11 mouse cellular contexts compared by ENCODE assay signal in the genomic region with DNA sequence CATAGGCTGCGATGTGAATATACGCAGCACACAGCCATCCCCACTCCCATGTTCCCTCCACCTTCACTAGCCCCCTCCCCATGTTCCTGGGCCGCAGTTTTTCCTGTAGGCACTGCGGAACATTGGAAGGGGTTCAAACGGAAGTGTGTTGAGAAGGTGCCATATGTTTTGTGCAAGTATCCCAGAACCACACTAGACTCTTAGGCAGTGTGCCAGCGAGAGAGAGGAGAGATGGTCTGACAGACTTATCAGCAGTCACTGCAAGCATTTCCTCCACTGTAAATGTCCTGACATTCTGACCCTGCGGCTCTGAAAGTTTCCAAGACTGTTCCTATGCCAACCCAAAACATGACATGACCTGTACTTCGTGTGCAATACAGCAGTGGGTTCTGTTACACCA.
DNase-seq lines count a peak whose midpoint lies in the region; ATAC-seq lines count a peak whose summit lies in the region.
"Had no signal": no experiment of that assay in that cellular context is flagged by ENCODE, and none has a peak within 500 bp of the region (broad histone marks: within the 10 kb centered on the region; RNA-seq: fewer than 3 reads in every experiment).

No protein-coding gene starts in this region.

- no peak overlapping the region for H3K9ac ChIP-seq in kidney, embryonic 14.5 days (ENCODE audit: low read depth, low read length)
- no peak overlapping the region for H3K9ac ChIP-seq in heart, embryonic 11.5 days (ENCODE audit: low read depth, low read length)
- H3K9ac ChIP-seq in lung, embryonic 16.5 days (ENCODE audit: low read length) = no peak overlapping the region
- H3K9ac ChIP-seq: hindbrain, embryonic 13.5 days; liver, embryonic 14.5 days had no signal

- no peaks in the 10 kb centered on the region for H3K9me3 ChIP-seq in kidney, embryonic 14.5 days (ENCODE audit: control insufficient read depth, low read length)
- H3K9me3 ChIP-seq in heart, embryonic 11.5 days (replicated peaks; ENCODE audit: control insufficient read depth, low read length) = no peaks in the 10 kb centered on the region
- no peaks in the 10 kb centered on the region for H3K9me3 ChIP-seq in lung, embryonic 16.5 days (ENCODE audit: control insufficient read depth, low read length)
- H3K9me3 ChIP-seq: hindbrain, embryonic 13.5 days had no signal

- intact Hi-C loops in heart, postnatal 10 days (cut with DNase I) = loop anchor here (5.0 kb wide), 1 partner anchor 102 kb away; no protein-coding TSS in a partner anchor

- H3K27ac ChIP-seq in kidney, embryonic 14.5 days (ENCODE audit: low read depth, low read length) = no peak overlapping the region
- H3K27ac ChIP-seq in heart, embryonic 11.5 days (ENCODE audit: low read depth, low read length) = no peak overlapping the region
- no peak overlapping the region for H3K27ac ChIP-seq in lung, embryonic 16.5 days (ENCODE audit: low read length)
- H3K27ac ChIP-seq: hindbrain, embryonic 13.5 days; liver, embryonic 14.5 days had no signal

- WGBS in kidney, embryonic 14.5 days = 71% methylated on average over 8 of the region's 8 CpGs
- whole genome bisulfite sequencing in heart, embryonic 11.5 days (ENCODE audit: insufficient replicate concordance) = 45% methylated on average over 8 of the region's 8 CpGs
- WGBS in lung, embryonic 16.5 days = 52% methylated on average over 8 of the region's 8 CpGs

- no peaks in the 10 kb centered on the region for H3K27me3 ChIP-seq in kidney, embryonic 14.5 days (ENCODE audit: control insufficient read depth, insufficient read depth, low read length)
- no peaks in the 10 kb centered on the region for H3K27me3 ChIP-seq in heart, embryonic 11.5 days (ENCODE audit: control insufficient read depth, insufficient read depth, low read length)
- no peaks in the 10 kb centered on the region for H3K27me3 ChIP-seq in lung, embryonic 16.5 days (ENCODE audit: control insufficient read depth, insufficient read depth, low read depth, low read length)

- H3K4me1 ChIP-seq in kidney, embryonic 14.5 days (ENCODE audit: control insufficient read depth, insufficient read depth, low read length) = 0 out of 2 replicates have a peak, but pooled peaks cover 3% of the 10 kb centered on the region
- H3K4me1 ChIP-seq in heart, embryonic 11.5 days (ENCODE audit: control insufficient read depth, insufficient read depth, low read length) = no peaks in the 10 kb centered on the region; the same call in 1 of the 2 replicates
- H3K4me1 ChIP-seq in lung, embryonic 16.5 days (replicated peaks; ENCODE audit: control insufficient read depth, insufficient read depth, low read length) = peaks cover 7% of the 10 kb centered on the region

- no peak overlapping the region for H3K4me3 ChIP-seq in kidney, embryonic 14.5 days (ENCODE audit: low read length)
- H3K4me3 ChIP-seq in heart, embryonic 11.5 days (ENCODE audit: low read depth, low read length) = no peak overlapping the region
- H3K4me3 ChIP-seq in lung, embryonic 16.5 days (ENCODE audit: low read length) = no peak overlapping the region
- H3K4me3 ChIP-seq: erythroblast, embryonic 14.5 days; hindbrain, embryonic 13.5 days had no signal

- no peaks in the 10 kb centered on the region for H3K36me3 ChIP-seq in kidney, embryonic 14.5 days (ENCODE audit: control insufficient read depth, insufficient read depth, low read length)
- H3K36me3 ChIP-seq in heart, embryonic 11.5 days (ENCODE audit: control insufficient read depth, insufficient read depth, low read length) = no peaks in the 10 kb centered on the region
- no peaks in the 10 kb centered on the region for H3K36me3 ChIP-seq in lung, embryonic 16.5 days (ENCODE audit: control insufficient read depth, insufficient read depth, low read length)
- H3K36me3 ChIP-seq: hindbrain, embryonic 13.5 days had no signal

- ATAC-seq in kidney, embryonic 14.5 days (ENCODE audit: low FRiP score, low TSS enrichment) = no peak
- peak; percentile 84 for ATAC-seq in heart, embryonic 11.5 days (replicated peaks; ENCODE audit: insufficient number of reproducible peaks, low FRiP score, low TSS enrichment)
- peak; percentile 84 for ATAC-seq in lung, embryonic 16.5 days (ENCODE audit: low read depth)
- no peak for ATAC-seq in erythroid progenitor cell, adult 5-6 weeks (replicated peaks; ENCODE audit: low FRiP score, poor library complexity, severe bottlenecking)

- peak; percentile 46 for DNase-seq in kidney, adult 11 months
- peak; percentile 37 to 46 for DNase-seq in heart, postnatal 10 days
- DNase-seq in right cerebral cortex, postnatal 36 days (ENCODE audit: low spot score in 2 of 2) = no peak
- DNase-seq: layer of hippocampus, postnatal 36 days had no signal

- no peak overlapping the region for H3K4me2 ChIP-seq in kidney, embryonic 14.5 days (replicated peaks; ENCODE audit: low read depth, low read length)
- H3K4me2 ChIP-seq in heart, embryonic 11.5 days = no peak overlapping the region
- H3K4me2 ChIP-seq in lung, embryonic 16.5 days (ENCODE audit: low read depth, low read length) = no peak overlapping the region
- H3K4me2 ChIP-seq: hindbrain, embryonic 13.5 days had no signal

Comparison
In these comparisons a context has a peak if more than half of its experiments do, and no peak if none do; other contexts are left out.
1. DNase-seq: peak in kidney, adult 11 months (single experiment) and heart, postnatal 10 days (2 of 2); none in right cerebral cortex, postnatal 36 days (0 of 2).
2. ATAC-seq: peak in heart, embryonic 11.5 days (single experiment) and lung, embryonic 16.5 days (single experiment); none in kidney, embryonic 14.5 days (single experiment) and erythroid progenitor cell, adult 5-6 weeks (single experiment).